Mouse (Mus musculus) cerebellum, adult 2 months (tissue): ENCODE measurements around the gene Slc38a2. TPM values are rescaled to one million over a fixed set of nuclear protein-coding genes. Genes with fewer than 3 reads are reported as not detected.

Source experiments
- DNase-seq, 2 experiments: peaks; one replicate each; pipeline ENCODE4 v3.0.0; 2021
- H3K27ac ChIP-seq: fragments of 200-500 bp; 2 replicates; pipeline ENCODE4 v1.5.1; 2012; ENCODE audit warnings: low read length, control low read depth, inconsistent platforms; ENCODE audit not compliant: insufficient read depth
- H3K27me3 ChIP-seq: fragments of 200-500 bp; 2 replicates; pipeline ENCODE4 v1.6.1; 2012; ENCODE audit warnings: inconsistent platforms, mild to moderate bottlenecking, low read length, moderate library complexity; ENCODE audit not compliant: control insufficient read depth, insufficient read depth
- H3K4me1 ChIP-seq: fragments of 200-500 bp; 2 replicates; pipeline ENCODE4 v1.6.1; 2011; ENCODE audit warnings: low read length; ENCODE audit not compliant: control insufficient read depth, insufficient read depth
- H3K4me3 ChIP-seq: fragments of 200-500 bp; replicated peaks from 2 replicates; pipeline ENCODE3; 2011; ENCODE audit warnings: mild to moderate bottlenecking, low read depth, low read length, control low read depth; ENCODE audit not compliant: insufficient read depth
- CTCF ChIP-seq: fragments of 200-500 bp; IDR thresholded peaks from 2 replicates; pipeline ENCODE4 v1.5.1; 2011; ENCODE audit warnings: low read depth, mild to moderate bottlenecking, control low read depth, low read length, moderate library complexity, borderline replicate concordance; ENCODE audit not compliant: insufficient read depth
- POLR2A ChIP-seq: fragments of 200-500 bp; IDR thresholded peaks from 2 replicates; pipeline ENCODE4 v1.6.1; 2011; ENCODE audit warnings: low read length, control low read depth, borderline replicate concordance; ENCODE audit not compliant: insufficient read depth
- WGBS: fragments of 180-500 bp; shearing (Covaris S2); methylation state at CpG from one replicate; pipeline ENCODE4 v1.1.7; 2018; 5-methylcytosine and 5-hydroxymethylcytosine counted together
- polyA plus RNA-seq: library from polyadenylated mRNA; depleted of rRNA; stranded (reverse); fragments of >200 nt; gene quantifications from 2 replicates; pipeline ENCODE4 v1.2.3, GENCODE M21; 2012

Gene Slc38a2
- polyA plus RNA-seq, 1 experiment = 103 TPM

DNA sequence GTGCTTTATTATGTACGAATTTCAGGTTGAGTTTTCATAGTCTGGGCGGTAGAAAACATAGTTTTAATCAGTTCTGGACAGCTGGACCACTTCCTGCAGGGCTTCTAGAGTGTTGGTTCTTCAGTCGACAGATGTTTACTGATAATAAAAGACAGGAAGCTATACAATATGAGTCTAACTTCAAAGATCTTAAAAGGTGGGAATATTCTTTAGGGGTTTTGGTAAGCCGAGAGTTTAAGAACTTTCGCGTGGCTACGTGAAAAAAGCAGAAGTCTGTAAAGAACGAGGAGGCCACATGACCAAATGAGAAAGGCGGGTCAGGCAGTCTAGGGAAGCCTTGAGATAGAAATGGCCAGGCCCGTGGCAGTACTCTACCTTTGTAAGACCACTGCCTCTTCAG, 29.5 kb upstream of the Slc38a2 start:
- H3K4me3 ChIP-seq = no peak overlapping the region
- WGBS = 93% methylated on average over 10 of the region's 10 CpGs
- TF ChIP-seq POLR2A (no peak), CTCF (no peak)

DNA sequence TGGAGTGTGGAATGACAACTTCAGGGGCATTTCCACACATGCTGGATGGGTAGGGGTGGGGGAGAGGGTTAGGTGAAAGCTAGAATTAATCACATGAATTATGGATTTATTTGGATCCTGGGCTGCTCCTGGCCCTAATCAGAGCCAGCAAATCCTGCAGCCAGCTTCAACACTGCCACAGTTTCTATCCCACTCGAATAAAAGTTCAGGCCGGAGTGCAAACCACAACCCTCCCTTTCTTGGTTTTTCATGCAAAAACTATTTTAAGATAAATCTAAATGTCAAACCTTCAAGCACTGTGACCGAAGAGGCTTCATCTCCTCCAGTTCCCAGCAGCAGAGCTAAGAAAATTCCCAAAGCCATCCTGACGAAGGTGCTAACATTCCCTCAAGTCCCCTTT, 28.8 kb upstream of the Slc38a2 start:
- H3K27ac ChIP-seq = no peak overlapping the region
- no peak overlapping the region for H3K4me3 ChIP-seq
- WGBS = 88% methylated on average over 4 of the region's 4 CpGs
- TF ChIP-seq CTCF = no peak
- TF ChIP-seq POLR2A = no peak
- no peak for DNase-seq
- H3K27me3 ChIP-seq = no peaks in the 10 kb centered on the region
- peaks cover 4% of the 10 kb centered on the region; the same call in 1 of the 2 replicates for H3K4me1 ChIP-seq

More for the DNA sequence above, 29.5 kb upstream of the Slc38a2 start:
- peaks cover 4% of the 10 kb centered on the region; the same call in 1 of the 2 replicates for H3K4me1 ChIP-seq
- no peaks in the 10 kb centered on the region for H3K27me3 ChIP-seq
- no peak overlapping the region for H3K27ac ChIP-seq
- no peak for DNase-seq

GRCm38 (mm10) chr15:96724506-96724905, 25.0 kb upstream of the Slc38a2 start:
- TF ChIP-seq CTCF (no peak), POLR2A (no peak)
- Histone ChIP-seq H3K27me3 (no peaks in the 10 kb centered on the region), H3K27ac (no peak overlapping the region), H3K4me3 (no peak overlapping the region), H3K4me1 (no peaks in the 10 kb centered on the region; the same call in 1 of the 2 replicates)
- no peak for DNase-seq

DNA sequence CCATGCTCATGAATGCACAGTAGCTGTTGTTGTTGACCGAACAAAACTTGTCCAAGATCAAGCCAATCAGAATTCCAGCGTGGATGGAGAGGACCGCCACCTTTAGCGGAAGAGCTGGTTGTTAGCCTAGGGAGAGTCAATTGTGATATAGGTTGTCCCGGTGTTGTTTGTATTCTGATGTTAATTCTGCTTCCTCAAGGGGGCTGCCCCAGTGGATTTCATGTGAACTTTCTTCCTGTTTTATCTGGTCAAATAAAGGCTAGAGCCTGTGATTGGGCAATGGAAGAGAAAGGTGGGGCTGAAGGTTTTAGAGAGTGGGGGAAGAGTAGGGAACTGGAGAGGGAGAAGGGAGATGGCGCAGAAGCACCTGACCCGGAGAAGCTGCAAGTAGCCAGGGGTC, 22.7 kb upstream of the Slc38a2 start:
- H3K27me3 ChIP-seq = no peaks in the 10 kb centered on the region
- H3K4me3 ChIP-seq = no peak overlapping the region
- no peaks in the 10 kb centered on the region for H3K4me1 ChIP-seq
- no peak for DNase-seq
- H3K27ac ChIP-seq = no peak overlapping the region
- TF ChIP-seq POLR2A = no peak
- no peak for TF ChIP-seq CTCF
- WGBS = 76% methylated on average over 7 of the region's 7 CpGs

- no peaks in the 10 kb centered on the region for H3K27me3 ChIP-seq
- TF ChIP-seq POLR2A = no peak
- TF ChIP-seq CTCF = no peak
- 87% methylated on average over 6 of the region's 6 CpGs for WGBS
- H3K4me1 ChIP-seq = no peaks in the 10 kb centered on the region
- DNase-seq = no peak
- H3K27ac ChIP-seq = no peak overlapping the region
- no peak overlapping the region for H3K4me3 ChIP-seq
Observed at GRCm38 (mm10) chr15:96720146-96720545, 20.6 kb upstream of the Slc38a2 start.

DNA sequence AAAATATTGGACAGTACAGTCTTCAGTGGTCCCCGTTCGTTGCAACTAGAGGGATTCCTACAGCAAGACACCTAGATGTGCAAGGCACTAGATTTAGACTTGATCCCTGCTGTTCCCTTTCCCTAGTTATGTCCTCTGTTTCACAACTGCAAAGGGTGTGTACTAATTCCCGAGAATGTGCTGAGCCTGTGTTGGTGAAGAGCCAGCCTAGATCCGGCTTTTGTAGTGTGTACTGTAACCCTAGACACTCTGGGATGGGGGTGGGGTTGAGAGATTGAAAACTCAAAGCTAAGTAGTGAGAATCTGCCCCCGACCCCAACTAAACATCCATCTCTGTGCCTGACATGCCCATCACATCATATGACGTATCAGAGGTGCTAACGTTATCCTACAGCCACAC, 18.9 kb upstream of the Slc38a2 start:
- H3K27me3 ChIP-seq = no peaks in the 10 kb centered on the region
- 80% methylated on average over 7 of the region's 7 CpGs for WGBS
- H3K4me1 ChIP-seq = no peaks in the 10 kb centered on the region
- no peak overlapping the region for H3K4me3 ChIP-seq
- no peak for DNase-seq
- TF ChIP-seq CTCF (no peak), POLR2A (no peak)
- H3K27ac ChIP-seq = no peak overlapping the region

DNA sequence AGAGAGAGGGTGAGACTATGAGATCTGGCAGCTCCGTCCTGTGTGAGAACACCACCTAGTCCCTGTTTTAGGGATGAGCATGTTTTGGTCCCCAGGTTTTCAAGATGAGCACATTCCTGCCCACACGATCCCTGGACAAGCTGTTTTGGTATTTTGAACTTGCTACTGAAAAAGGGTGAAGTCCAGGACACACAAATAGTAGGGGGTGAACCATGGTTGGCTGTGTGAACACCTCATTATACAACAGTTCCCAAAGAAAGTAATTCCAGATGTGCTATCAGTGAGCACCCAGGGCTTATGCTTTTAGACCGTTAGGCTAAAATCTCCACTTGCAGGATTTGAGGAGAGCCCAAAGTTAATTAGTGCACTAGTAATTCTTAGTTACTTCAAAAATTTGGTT, 17.7 kb upstream of the Slc38a2 start:
- H3K4me1 ChIP-seq = no peaks in the 10 kb centered on the region
- no peak overlapping the region for H3K27ac ChIP-seq
- H3K27me3 ChIP-seq = no peaks in the 10 kb centered on the region
- WGBS = 77% methylated on average over 3 of the region's 3 CpGs
- no peak for DNase-seq
- H3K4me3 ChIP-seq = no peak overlapping the region
- no peak for TF ChIP-seq CTCF
- no peak for TF ChIP-seq POLR2A

- H3K27me3 ChIP-seq = no peaks in the 10 kb centered on the region
- no peak overlapping the region for H3K4me3 ChIP-seq
- TF ChIP-seq CTCF (no peak), POLR2A (no peak)
- 93% methylated on average over 4 of the region's 4 CpGs for WGBS
- no peaks in the 10 kb centered on the region for H3K4me1 ChIP-seq
- no peak overlapping the region for H3K27ac ChIP-seq
- no peak for DNase-seq
Observed at GRCm38 (mm10) chr15:96716371-96716770, 16.8 kb upstream of the Slc38a2 start.

DNA sequence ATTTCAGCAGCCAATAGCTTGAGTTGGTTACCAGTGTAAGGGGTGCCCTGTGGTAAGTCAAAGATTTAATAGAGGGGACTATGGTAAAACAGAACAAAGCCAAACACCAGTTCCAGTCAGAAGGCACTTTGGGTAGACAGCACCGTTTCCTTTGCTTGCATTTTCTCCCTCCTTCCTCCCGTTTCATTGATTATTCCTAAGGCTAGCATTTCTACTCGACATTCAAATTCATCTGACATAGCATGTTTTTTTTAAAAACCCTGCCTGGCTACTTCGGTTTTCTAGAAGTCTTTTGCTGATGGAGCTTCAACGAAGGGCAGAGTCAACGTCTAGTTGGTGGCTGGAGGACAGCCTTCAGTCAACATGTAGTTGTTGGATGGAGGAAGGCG, 16.2 kb upstream of the Slc38a2 start:
- TF ChIP-seq POLR2A (no peak), CTCF (no peak)
- no peak for DNase-seq
- no peaks in the 10 kb centered on the region for H3K27me3 ChIP-seq
- H3K27ac ChIP-seq = no peak overlapping the region
- H3K4me3 ChIP-seq = no peak overlapping the region
- 92% methylated on average over 7 of the region's 7 CpGs for WGBS
- no peaks in the 10 kb centered on the region for H3K4me1 ChIP-seq
